Mouse (Mus musculus): ENCODE data around the gene 1600012H06Rik. TPM values are rescaled to one million over a fixed set of nuclear protein-coding genes. Genes with fewer than 3 reads are reported as not detected.
"Not testable (repeated sequence)": the region's sequence is repeated elsewhere in the genome, so short reads cannot be mapped to it uniquely, and the experiment has no call there.

1600012H06Rik gene
- polyA plus RNA-seq, 1 experiment = 55.5 TPM

GRCm38 (mm10) chr17:14943729-14944059, 710 bp downstream of the 1600012H06Rik start:
- DNase-seq (ENCODE audit: low spot score) = no peak

GRCm38 (mm10) chr17:14944551-14944950, 1.6 kb downstream of the 1600012H06Rik start:
- DNase-seq (ENCODE audit: low spot score) = no peak

GRCm38 (mm10) chr17:14949161-14949827, 6.3 kb downstream of the 1600012H06Rik start:
- no peak for DNase-seq (ENCODE audit: low spot score)

- no peak for DNase-seq (ENCODE audit: low spot score)
Observed at GRCm38 (mm10) chr17:14953452-14953851, 10.5 kb downstream of the 1600012H06Rik start.

- no peak for DNase-seq (ENCODE audit: low spot score)
Observed at GRCm38 (mm10) chr17:14958686-14959327, 15.8 kb downstream of the 1600012H06Rik start.

- no peak for DNase-seq (ENCODE audit: low spot score)
Observed at GRCm38 (mm10) chr17:14959979-14960378, 17.0 kb downstream of the 1600012H06Rik start.

GRCm38 (mm10) chr17:14960520-14960919, 17.5 kb downstream of the 1600012H06Rik start:
- peak; percentile 40 for DNase-seq (ENCODE audit: low spot score)

- peak; percentile 61 for DNase-seq (ENCODE audit: low spot score)
Observed at GRCm38 (mm10) chr17:14960951-14961556, 18.1 kb downstream of the 1600012H06Rik start, which contains the start of gene Phf10. Gene Phf10, minus strand, starts transcription at chr17:14961273.

- DNase-seq (ENCODE audit: low spot score) = not testable (repeated sequence)
Observed at GRCm38 (mm10) chr17:14961557-14962154, 18.7 kb downstream of the 1600012H06Rik start.

- not testable (repeated sequence) for DNase-seq (ENCODE audit: low spot score)
Observed at GRCm38 (mm10) chr17:14968373-14968913, 25.5 kb downstream of the 1600012H06Rik start.

- DNase-seq (ENCODE audit: low spot score) = not testable (repeated sequence)
Observed at GRCm38 (mm10) chr17:14977718-14978361, 34.9 kb downstream of the 1600012H06Rik start.

- DNase-seq (ENCODE audit: low spot score) = not testable (repeated sequence)
Observed at GRCm38 (mm10) chr17:14978362-14979038, 35.5 kb downstream of the 1600012H06Rik start, which contains the start of the genes 9030025P20Rik and Gm3417. Gene 9030025P20Rik, plus strand, starts transcription at chr17:14978468. Gene Gm3417, minus strand, starts transcription at chr17:14978790.

- DNase-seq (ENCODE audit: low spot score) = peak; percentile 12
Observed at GRCm38 (mm10) chr17:14990116-14990702, 47.2 kb downstream of the 1600012H06Rik start.

- not testable (repeated sequence) for DNase-seq (ENCODE audit: low spot score)
Observed at GRCm38 (mm10) chr17:14992522-14993138, 49.6 kb downstream of the 1600012H06Rik start.

- not testable (repeated sequence) for DNase-seq (ENCODE audit: low spot score)
Observed at GRCm38 (mm10) chr17:14993139-14993832, 50.3 kb downstream of the 1600012H06Rik start.

GRCm38 (mm10) chr17:14994140-14994539, 51.2 kb downstream of the 1600012H06Rik start:
- not testable (repeated sequence) for DNase-seq (ENCODE audit: low spot score)

- DNase-seq (ENCODE audit: low spot score) = not testable (repeated sequence)
Observed at GRCm38 (mm10) chr17:15000047-15000446, 57.1 kb downstream of the 1600012H06Rik start.

- DNase-seq (ENCODE audit: low spot score) = not testable (repeated sequence)
Observed at GRCm38 (mm10) chr17:15009088-15009487, 66.1 kb downstream of the 1600012H06Rik start.
